Mouse (Mus musculus): ENCODE results near the gene Osbpl9. TPM values are rescaled to one million over a fixed set of nuclear protein-coding genes. Genes with fewer than 3 reads are reported as not detected.
A peak's percentile ranks its signal among the peaks of the same experiment; 100 is the strongest.

Osbpl9 gene
- polyA plus RNA-seq, 1 experiment from 2014 or later, result 57.2 TPM

- Histone ChIP-seq H3K27me3 (ENCODE audit: control insufficient read depth, insufficient read depth, low read length) (no peaks in the 10 kb centered on the region), H3K4me1 (ENCODE audit: control insufficient read depth, insufficient read depth, low read length) (peaks cover 3% of the 10 kb centered on the region; the same call in 1 of the 2 replicates), H3K9me3 (replicated peaks; ENCODE audit: control insufficient read depth, low read length) (no peaks in the 10 kb centered on the region), H3K4me2 (ENCODE audit: low read depth, low read length) (no peak overlapping the region), H3K4me3 (ENCODE audit: low read length) (no peak overlapping the region), H3K36me3 (ENCODE audit: control insufficient read depth, insufficient read depth) (no peaks in the 10 kb centered on the region), H3K27ac (ENCODE audit: low read length) (no peak overlapping the region), H3K9ac (ENCODE audit: low read length) (no peak overlapping the region)
- WGBS, result 64% methylated on average over 3 of the region's 3 CpGs
- no peak for ATAC-seq (replicated peaks; ENCODE audit: extremely low read depth, insufficient read depth, low FRiP score)
These were observed 11.9 kb upstream of the Osbpl9 start for GRCm38 (mm10) chr4:109213986-109214385.

- H3K9ac ChIP-seq (ENCODE audit: low read length), result no peak overlapping the region
- ATAC-seq (replicated peaks; ENCODE audit: extremely low read depth, insufficient read depth, low FRiP score), result no peak
- H3K27me3 ChIP-seq (ENCODE audit: control insufficient read depth, insufficient read depth, low read length), result no peaks in the 10 kb centered on the region
- no peak overlapping the region for H3K27ac ChIP-seq (ENCODE audit: low read length)
- H3K4me2 ChIP-seq (ENCODE audit: low read depth, low read length), result no peak overlapping the region
- no peaks in the 10 kb centered on the region for H3K9me3 ChIP-seq (replicated peaks; ENCODE audit: control insufficient read depth, low read length)
- whole genome bisulfite sequencing, result 69% methylated on average over 4 of the region's 4 CpGs
- no peak overlapping the region for H3K4me3 ChIP-seq (ENCODE audit: low read length)
- peaks cover 3% of the 10 kb centered on the region; the same call in 1 of the 2 replicates for H3K4me1 ChIP-seq (ENCODE audit: control insufficient read depth, insufficient read depth, low read length)
- no peaks in the 10 kb centered on the region for H3K36me3 ChIP-seq (ENCODE audit: control insufficient read depth, insufficient read depth)
These were observed 8.8 kb upstream of the Osbpl9 start for GRCm38 (mm10) chr4:109210881-109211280.

GRCm38 (mm10) chr4:109210253-109210652, 8.2 kb upstream of the Osbpl9 start:
- H3K27me3 ChIP-seq (ENCODE audit: control insufficient read depth, insufficient read depth, low read length), result no peaks in the 10 kb centered on the region
- H3K4me2 ChIP-seq (ENCODE audit: low read depth, low read length), result no peak overlapping the region
- no peak overlapping the region for H3K27ac ChIP-seq (ENCODE audit: low read length)
- peaks cover 3% of the 10 kb centered on the region; the same call in 1 of the 2 replicates for H3K4me1 ChIP-seq (ENCODE audit: control insufficient read depth, insufficient read depth, low read length)
- no peak overlapping the region for H3K9ac ChIP-seq (ENCODE audit: low read length)
- H3K36me3 ChIP-seq (ENCODE audit: control insufficient read depth, insufficient read depth), result no peaks in the 10 kb centered on the region
- ATAC-seq (replicated peaks; ENCODE audit: extremely low read depth, insufficient read depth, low FRiP score), result no peak
- 72% methylated on average over 2 of the region's 2 CpGs for WGBS
- no peaks in the 10 kb centered on the region for H3K9me3 ChIP-seq (replicated peaks; ENCODE audit: control insufficient read depth, low read length)
- H3K4me3 ChIP-seq (ENCODE audit: low read length), result no peak overlapping the region

- Histone ChIP-seq H3K27me3 (ENCODE audit: control insufficient read depth, insufficient read depth, low read length) (no peaks in the 10 kb centered on the region), H3K36me3 (ENCODE audit: control insufficient read depth, insufficient read depth) (no peaks in the 10 kb centered on the region), H3K9ac (ENCODE audit: low read length) (no peak overlapping the region), H3K4me1 (ENCODE audit: control insufficient read depth, insufficient read depth, low read length) (peaks cover 4% of the 10 kb centered on the region; the same call in 1 of the 2 replicates), H3K9me3 (replicated peaks; ENCODE audit: control insufficient read depth, low read length) (no peaks in the 10 kb centered on the region), H3K4me2 (ENCODE audit: low read depth, low read length) (no peak overlapping the region), H3K4me3 (ENCODE audit: low read length) (no peak overlapping the region), H3K27ac (ENCODE audit: low read length) (no peak overlapping the region)
- 75% methylated on average over 5 of the region's 5 CpGs for WGBS
- no peak for ATAC-seq (replicated peaks; ENCODE audit: extremely low read depth, insufficient read depth, low FRiP score)
These were observed 5.5 kb upstream of the Osbpl9 start for GRCm38 (mm10) chr4:109207524-109207923.

- no peak for ATAC-seq (replicated peaks; ENCODE audit: extremely low read depth, insufficient read depth, low FRiP score)
- Histone ChIP-seq H3K4me2 (ENCODE audit: low read depth, low read length) (no peak overlapping the region), H3K9ac (ENCODE audit: low read length) (no peak overlapping the region), H3K4me3 (ENCODE audit: low read length) (no peak overlapping the region), H3K27me3 (ENCODE audit: control insufficient read depth, insufficient read depth, low read length) (no peaks in the 10 kb centered on the region), H3K36me3 (ENCODE audit: control insufficient read depth, insufficient read depth) (no peaks in the 10 kb centered on the region), H3K9me3 (replicated peaks; ENCODE audit: control insufficient read depth, low read length) (no peaks in the 10 kb centered on the region), H3K4me1 (ENCODE audit: control insufficient read depth, insufficient read depth, low read length) (peaks cover 9% of the 10 kb centered on the region), H3K27ac (ENCODE audit: low read length) (no peak overlapping the region)
- WGBS, result 45% methylated on average over 1 of the region's 1 CpGs
These were observed 2.3 kb upstream of the Osbpl9 start for GRCm38 (mm10) chr4:109204416-109204815.

- Histone ChIP-seq H3K9ac (ENCODE audit: low read length) (no peak overlapping the region), H3K9me3 (replicated peaks; ENCODE audit: control insufficient read depth, low read length) (no peaks in the 10 kb centered on the region), H3K27ac (ENCODE audit: low read length) (no peak overlapping the region), H3K4me2 (ENCODE audit: low read depth, low read length) (no peak overlapping the region), H3K27me3 (ENCODE audit: control insufficient read depth, insufficient read depth, low read length) (no peaks in the 10 kb centered on the region), H3K36me3 (ENCODE audit: control insufficient read depth, insufficient read depth) (no peaks in the 10 kb centered on the region), H3K4me1 (ENCODE audit: control insufficient read depth, insufficient read depth, low read length) (peaks cover 9% of the 10 kb centered on the region), H3K4me3 (ENCODE audit: low read length) (no peak overlapping the region)
- WGBS, result 77% methylated on average over 1 of the region's 1 CpGs
- no peak for ATAC-seq (replicated peaks; ENCODE audit: extremely low read depth, insufficient read depth, low FRiP score)
These were observed 1.9 kb upstream of the Osbpl9 start for GRCm38 (mm10) chr4:109203931-109204330.

- H3K4me2 ChIP-seq (ENCODE audit: low read depth, low read length), result no peak overlapping the region
- H3K27ac ChIP-seq (ENCODE audit: low read length), result no peak overlapping the region
- no peak for ATAC-seq (replicated peaks; ENCODE audit: extremely low read depth, insufficient read depth, low FRiP score)
- WGBS, result 92% methylated on average over 4 of the region's 4 CpGs
- H3K9ac ChIP-seq (ENCODE audit: low read length), result no peak overlapping the region
- no peaks in the 10 kb centered on the region for H3K9me3 ChIP-seq (replicated peaks; ENCODE audit: control insufficient read depth, low read length)
- peaks cover 16% of the 10 kb centered on the region for H3K4me1 ChIP-seq (ENCODE audit: control insufficient read depth, insufficient read depth, low read length)
- H3K36me3 ChIP-seq (ENCODE audit: control insufficient read depth, insufficient read depth), result no peaks in the 10 kb centered on the region
- no peak overlapping the region for H3K4me3 ChIP-seq (ENCODE audit: low read length)
- no peaks in the 10 kb centered on the region for H3K27me3 ChIP-seq (ENCODE audit: control insufficient read depth, insufficient read depth, low read length)
These were observed 3.0 kb downstream of the Osbpl9 start for GRCm38 (mm10) chr4:109199069-109199468.

GRCm38 (mm10) chr4:109195900-109196629, 6.0 kb downstream of the Osbpl9 start:
- H3K27ac ChIP-seq (ENCODE audit: low read length), result peak overlapping the region; percentile 21; the same call in 1 of the 2 replicates

GRCm38 (mm10) chr4:109193886-109194285, 8.2 kb downstream of the Osbpl9 start:
- no peak overlapping the region for H3K9ac ChIP-seq (ENCODE audit: low read length)
- H3K4me1 ChIP-seq (ENCODE audit: control insufficient read depth, insufficient read depth, low read length), result peaks cover 19% of the 10 kb centered on the region
- H3K9me3 ChIP-seq (replicated peaks; ENCODE audit: control insufficient read depth, low read length), result no peaks in the 10 kb centered on the region
- no peaks in the 10 kb centered on the region for H3K27me3 ChIP-seq (ENCODE audit: control insufficient read depth, insufficient read depth, low read length)
- no peaks in the 10 kb centered on the region for H3K36me3 ChIP-seq (ENCODE audit: control insufficient read depth, insufficient read depth)
- no peak overlapping the region for H3K4me2 ChIP-seq (ENCODE audit: low read depth, low read length)
- H3K27ac ChIP-seq (ENCODE audit: low read length), result no peak overlapping the region
- H3K4me3 ChIP-seq (ENCODE audit: low read length), result no peak overlapping the region
- WGBS, result 86% methylated on average over 5 of the region's 5 CpGs
- no peak for ATAC-seq (replicated peaks; ENCODE audit: extremely low read depth, insufficient read depth, low FRiP score)

More at GRCm38 (mm10) chr4:109195900-109196629, 6.0 kb downstream of the Osbpl9 start:
- Histone ChIP-seq H3K4me1 (ENCODE audit: control insufficient read depth, insufficient read depth, low read length) (peaks cover 22% of the 10 kb centered on the region), H3K27me3 (ENCODE audit: control insufficient read depth, insufficient read depth, low read length) (no peaks in the 10 kb centered on the region), H3K4me3 (ENCODE audit: low read length) (no peak overlapping the region), H3K4me2 (ENCODE audit: low read depth, low read length) (no peak overlapping the region), H3K36me3 (ENCODE audit: control insufficient read depth, insufficient read depth) (no peaks in the 10 kb centered on the region), H3K9ac (ENCODE audit: low read length) (no peak overlapping the region), H3K9me3 (replicated peaks; ENCODE audit: control insufficient read depth, low read length) (no peaks in the 10 kb centered on the region)
- no peak for ATAC-seq (replicated peaks; ENCODE audit: extremely low read depth, insufficient read depth, low FRiP score)
- 63% methylated on average over 7 of the region's 7 CpGs for WGBS

Data from heart, embryonic 16.5 days (tissue).